Mouse (Mus musculus): ENCODE results near the gene Gpr107. TPM values are rescaled to one million over a fixed set of nuclear protein-coding genes. Genes with fewer than 3 reads are reported as not detected.

Gene Gpr107
- 9.4 and 11.9 TPM in 2 replicates for polyA plus RNA-seq (2012; ENCODE audit: low replicate concordance)

GRCm38 (mm10) chr2:31151892-31152812, at the start of gene Gpr107:
Gene Gpr107, plus strand, starts transcription at chr2:31152316.

GRCm38 (mm10) chr2:31141867-31142454, 10.2 kb upstream of the Gpr107 start, which contains the start of gene Fnbp1:
Gene Fnbp1, minus strand, starts transcription at chr2:31142008.

GRCm38 (mm10) chr2:31245491-31246141, 93.5 kb downstream of the Gpr107 start, which contains the start of gene Ncs1:
Gene Ncs1, plus strand, starts transcription at chr2:31245823.

Other genes starting within 250 kb of the Gpr107 start
- 0.08 and 0.82 TPM in 2 replicates for gene Ptges, start 222.5 kb upstream of the Gpr107 start, polyA plus RNA-seq (2012; ENCODE audit: low replicate concordance)
- gene Tor1b, start 199.4 kb upstream of the Gpr107 start, polyA plus RNA-seq (2012; ENCODE audit: low replicate concordance): 24.2 and 45.0 TPM in 2 replicates
- 104 and 174 TPM in 2 replicates for gene Tor1a, start 184.4 kb upstream of the Gpr107 start, polyA plus RNA-seq (2012; ENCODE audit: low replicate concordance)
- 7.9 and 25.7 TPM in 2 replicates for gene BC005624, start 170.1 kb upstream of the Gpr107 start, polyA plus RNA-seq (2012; ENCODE audit: low replicate concordance)
- gene Usp20, start 170.0 kb upstream of the Gpr107 start, polyA plus RNA-seq (2012; ENCODE audit: low replicate concordance): 9.3 and 25.8 TPM in 2 replicates
- gene Fnbp1, start 10.3 kb upstream of the Gpr107 start, polyA plus RNA-seq (2012; ENCODE audit: low replicate concordance): 138 and 180 TPM in 2 replicates
- 0.58 and 0.62 TPM in 2 replicates for gene Ncs1, start 93.5 kb downstream of the Gpr107 start, polyA plus RNA-seq (2012; ENCODE audit: low replicate concordance)
- 0.16 and 0.17 TPM in 2 replicates for gene Hmcn2, start 162.1 kb downstream of the Gpr107 start, polyA plus RNA-seq (2012; ENCODE audit: low replicate concordance)

Measured in hematopoietic multipotent progenitor cell, adult 10-12 weeks (in vitro differentiated cells).